Mouse (Mus musculus) erythroblast, adult 5-6 weeks (primary cell): ENCODE measurements around the gene Etfb. TPM values are rescaled to one million over a fixed set of nuclear protein-coding genes. Genes with fewer than 3 reads are reported as not detected.
A peak's percentile ranks its signal among the peaks of the same experiment; 100 is the strongest.

Experiments used
- ATAC-seq: replicated peaks from 2 replicates; pipeline ENCODE4 v1.8.0; 2016; ENCODE audit warnings: moderate number of reproducible peaks, mild to moderate bottlenecking, moderate TSS enrichment, inconsistent platforms; ENCODE audit not compliant: poor library complexity, low FRiP score, severe bottlenecking
- total RNA-seq, 2 experiments: library from RNA; stranded (forward) in 1 of 2; stranded (reverse) in 1 of 2; fragments of 150-400 nt in 1 of 2; fragments of 200-764, 138-1000 nt in 1 of 2; gene quantifications; 2 replicates each; pipeline versions ENCODE4 v1.2.3 to v1.2.4; 2015 to 2017; ENCODE audit warnings: low replicate concordance in 2 of 2

The Etfb gene
- total RNA-seq, 2 experiments from 2014 or later: 38.8 to 73.2 TPM

- peak; percentile 78 for ATAC-seq
Measured at GRCm38 (mm10) chr7:43443126-43443916, 562 bp upstream of the Etfb start.

GRCm38 (mm10) chr7:43447801-43448200 is 3.9 kb downstream of the Etfb start:
- no peak for ATAC-seq

- ATAC-seq: no peak
Measured at GRCm38 (mm10) chr7:43448246-43448645, 4.4 kb downstream of the Etfb start.

DNA sequence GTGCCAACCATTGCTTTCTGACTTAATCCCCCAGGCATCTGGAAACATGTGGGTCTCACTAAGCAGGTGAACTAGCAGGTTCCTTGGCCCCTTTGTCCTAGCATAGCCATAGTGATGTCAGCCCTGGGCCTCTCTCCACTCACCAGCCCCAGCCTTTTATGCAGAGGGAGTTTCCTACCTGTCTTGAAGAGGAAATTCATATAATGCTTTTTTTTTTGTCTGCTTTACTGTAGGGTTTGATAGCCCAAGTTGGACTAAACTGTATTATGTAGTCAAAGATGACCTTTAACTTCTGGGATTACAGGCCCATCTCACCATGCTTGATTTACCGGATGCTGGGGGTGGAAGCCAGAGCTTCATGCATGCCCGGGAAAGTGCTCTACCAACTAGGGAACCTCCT is 5.9 kb downstream of the Etfb start:
- no peak for ATAC-seq

GRCm38 (mm10) chr7:43451726-43452125 is 7.8 kb downstream of the Etfb start:
- ATAC-seq: no peak

DNA sequence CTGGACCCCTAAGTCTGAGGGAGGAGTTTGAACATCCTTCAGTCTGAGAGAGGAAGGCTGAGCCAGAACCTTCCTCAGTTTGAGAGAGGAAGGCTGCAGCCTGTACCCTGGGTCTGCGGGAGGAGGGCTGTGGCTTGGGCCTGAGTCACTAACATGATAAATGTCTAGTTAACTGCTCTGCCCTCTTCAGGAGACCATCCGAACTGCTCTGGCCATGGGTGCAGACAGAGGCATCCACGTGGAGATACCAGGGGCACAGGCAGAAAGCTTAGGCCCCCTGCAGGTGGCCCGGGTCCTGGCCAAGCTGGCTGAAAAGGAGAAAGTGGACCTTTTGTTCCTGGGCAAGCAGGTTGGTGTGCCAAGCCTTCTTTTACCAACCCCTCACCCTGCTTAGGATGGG is 8.7 kb downstream of the Etfb start:
- 0 out of 2 replicates have a peak, but pooled peaks have one; percentile 56 for ATAC-seq

- no peak for ATAC-seq
Measured at GRCm38 (mm10) chr7:43453599-43454355, 9.9 kb downstream of the Etfb start.

GRCm38 (mm10) chr7:43454371-43454770 is 10.5 kb downstream of the Etfb start:
- no peak for ATAC-seq

DNA sequence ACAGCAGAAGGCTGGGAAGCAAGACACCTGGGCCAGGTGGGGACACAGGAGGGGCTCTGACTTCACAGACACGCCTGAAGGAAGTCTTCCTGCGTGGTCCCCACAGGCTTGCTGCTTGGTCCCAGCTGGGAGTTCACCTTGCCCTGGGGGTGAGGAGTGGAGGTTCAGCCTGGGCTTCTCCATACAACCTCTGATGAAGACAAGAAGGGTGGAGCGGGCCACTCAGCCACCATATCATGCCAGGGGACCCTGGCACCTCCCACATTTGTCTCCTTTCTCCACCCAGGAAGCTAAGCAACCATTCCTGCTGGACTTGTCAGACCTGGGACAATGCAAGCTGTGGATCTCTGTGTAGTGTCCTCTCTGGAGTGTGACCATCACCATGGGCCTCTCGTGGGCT is 19.0 kb downstream of the Etfb start, which contains the start of gene Vsig10l:
Gene Vsig10l (plus strand): TSS at position 301 of the 400 bp plus-strand sequence.
- ATAC-seq: no peak

GRCm38 (mm10) chr7:43463976-43464375 is 20.1 kb downstream of the Etfb start:
- ATAC-seq: no peak

- ATAC-seq: no peak
Measured at GRCm38 (mm10) chr7:43464864-43465343, 21.0 kb downstream of the Etfb start.

DNA sequence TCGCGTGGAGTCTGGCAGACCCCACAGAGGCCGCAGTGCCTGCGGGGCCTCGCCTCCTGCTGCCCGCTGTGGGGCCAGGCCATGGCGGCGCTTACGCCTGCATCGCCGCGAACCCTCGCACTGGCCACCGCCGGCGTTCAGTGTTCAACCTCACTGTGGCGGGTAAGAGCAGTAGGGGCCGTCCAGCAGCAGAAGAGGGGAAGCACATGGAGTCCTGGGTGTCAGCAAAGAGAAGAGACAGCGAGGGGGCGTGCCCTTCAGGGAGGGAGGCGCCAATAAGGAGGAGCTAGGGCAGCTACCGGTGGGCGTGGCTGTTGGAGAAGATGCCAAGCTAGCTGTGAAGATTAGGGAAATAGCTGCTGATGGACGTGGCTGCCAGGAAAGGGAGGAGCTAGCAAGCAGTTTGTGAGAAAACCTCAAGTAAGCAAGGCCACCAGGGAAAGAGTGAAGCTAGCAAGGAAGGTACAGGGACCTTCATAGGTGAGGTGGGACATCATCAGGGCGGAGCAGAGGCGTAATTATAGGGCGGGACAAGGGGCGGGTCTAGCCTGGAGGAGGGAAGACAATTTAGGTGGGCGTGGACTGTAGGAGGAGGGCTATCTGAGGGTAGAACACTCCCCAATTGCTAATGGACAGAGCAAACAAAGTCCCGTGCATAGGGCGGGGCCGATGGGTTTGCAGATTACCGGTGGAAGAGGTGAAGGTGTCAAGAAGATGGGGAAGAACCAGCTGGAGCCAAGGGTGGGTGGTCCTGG is 21.6 kb downstream of the Etfb start:
- peak; percentile 90 for ATAC-seq

DNA sequence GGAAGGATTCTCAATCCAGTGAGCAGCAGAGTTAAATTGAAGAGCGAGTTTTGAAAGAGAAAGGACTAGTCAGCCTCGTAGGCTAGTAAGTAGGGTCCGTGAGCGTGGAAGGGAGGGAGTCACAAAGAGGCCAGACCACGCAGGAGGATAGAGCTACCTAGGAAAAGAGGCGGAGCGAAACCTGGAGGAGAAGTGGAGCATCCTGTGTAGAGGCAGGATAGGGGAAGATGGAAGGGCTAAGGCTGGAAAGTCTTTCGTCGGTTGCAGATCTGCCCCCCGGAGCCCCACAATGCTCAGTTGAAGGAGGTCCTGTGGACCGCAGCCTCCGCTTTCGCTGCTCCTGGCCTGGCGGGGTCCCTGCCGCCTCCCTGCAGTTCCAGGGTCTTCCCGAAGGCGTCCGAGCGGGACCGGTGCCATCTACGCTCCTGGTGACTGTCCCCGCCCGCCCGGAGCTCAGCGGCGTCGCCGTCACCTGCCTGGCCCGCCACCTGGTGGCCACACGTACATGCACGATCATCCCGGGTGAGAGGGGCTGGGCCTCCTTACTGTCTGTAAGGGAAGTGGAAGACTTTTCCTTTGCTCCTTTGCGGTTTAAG is 22.3 kb downstream of the Etfb start:
- ATAC-seq: peak; percentile 85

GRCm38 (mm10) chr7:43470373-43470772 is 26.5 kb downstream of the Etfb start:
- no peak for ATAC-seq

- ATAC-seq: no peak
Measured at GRCm38 (mm10) chr7:43475706-43476105, 31.8 kb downstream of the Etfb start.

DNA sequence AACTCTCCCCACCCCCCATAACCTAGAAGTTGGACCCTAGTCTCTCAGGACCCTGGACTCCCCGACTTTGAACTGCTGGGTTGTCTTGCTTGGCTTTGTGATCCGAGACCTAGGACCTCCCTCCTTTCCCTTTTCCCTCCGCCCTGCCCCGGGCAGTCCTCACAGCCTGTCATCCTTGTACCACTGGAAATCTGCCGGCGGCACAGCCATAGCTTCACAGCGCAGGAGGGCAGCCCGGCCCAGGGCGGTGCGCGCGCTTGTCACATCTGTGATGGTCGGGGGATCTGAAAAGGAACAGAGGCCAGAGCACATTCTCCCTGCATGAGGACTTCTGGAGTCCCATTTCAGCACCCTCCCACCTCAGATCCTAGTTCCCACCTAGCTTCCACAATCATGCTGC is 32.5 kb downstream of the Etfb start:
- ATAC-seq: no peak

DNA sequence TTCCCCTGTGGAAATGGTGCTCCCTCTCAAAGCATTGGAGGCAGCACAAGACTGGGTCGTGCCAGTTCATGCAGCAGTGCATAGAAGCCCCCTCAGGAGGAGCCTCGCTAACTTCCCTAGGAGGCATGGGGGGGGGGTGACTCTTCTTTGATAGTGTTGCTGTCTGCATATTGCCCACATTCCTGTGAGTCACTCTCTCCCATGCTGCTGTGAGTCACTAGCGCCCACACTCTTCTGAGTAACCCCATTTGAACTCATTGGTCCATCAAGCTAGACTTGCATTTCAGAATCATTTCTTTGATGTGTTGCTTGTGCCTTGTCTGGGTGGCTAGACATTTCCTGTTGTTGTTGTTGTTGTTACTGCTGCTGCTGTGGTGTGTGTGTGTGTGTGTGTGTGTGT is 37.3 kb downstream of the Etfb start:
- ATAC-seq: no peak

DNA sequence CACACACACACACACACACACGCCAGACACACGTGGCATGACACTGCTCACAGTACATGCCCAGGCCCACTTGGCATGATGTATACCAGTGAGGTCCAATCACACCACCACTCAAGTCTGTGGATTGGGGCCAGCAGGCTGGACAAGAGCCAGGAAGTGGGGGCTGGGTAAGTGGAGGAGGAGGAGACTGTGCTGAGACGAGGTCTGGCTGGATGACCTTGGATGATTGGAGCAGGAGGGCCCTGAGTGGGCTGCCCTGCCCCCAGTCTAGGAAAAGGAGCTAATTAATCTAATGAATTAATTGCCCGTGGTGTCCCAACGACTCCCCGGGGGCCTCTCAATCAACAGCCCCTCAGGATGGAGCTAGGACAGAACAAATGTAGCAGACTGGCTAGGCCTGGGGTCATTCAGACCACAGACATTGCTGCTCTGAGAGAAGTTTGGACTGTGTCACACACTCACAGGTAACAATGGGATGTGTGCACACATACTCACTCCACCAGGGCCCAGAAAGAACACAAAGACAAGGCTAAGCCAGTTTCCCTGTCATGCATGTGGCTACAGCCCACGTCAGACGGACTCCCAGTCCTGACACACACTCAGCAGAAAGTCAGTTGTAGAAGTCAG is 38.3 kb downstream of the Etfb start:
- ATAC-seq: no peak

DNA sequence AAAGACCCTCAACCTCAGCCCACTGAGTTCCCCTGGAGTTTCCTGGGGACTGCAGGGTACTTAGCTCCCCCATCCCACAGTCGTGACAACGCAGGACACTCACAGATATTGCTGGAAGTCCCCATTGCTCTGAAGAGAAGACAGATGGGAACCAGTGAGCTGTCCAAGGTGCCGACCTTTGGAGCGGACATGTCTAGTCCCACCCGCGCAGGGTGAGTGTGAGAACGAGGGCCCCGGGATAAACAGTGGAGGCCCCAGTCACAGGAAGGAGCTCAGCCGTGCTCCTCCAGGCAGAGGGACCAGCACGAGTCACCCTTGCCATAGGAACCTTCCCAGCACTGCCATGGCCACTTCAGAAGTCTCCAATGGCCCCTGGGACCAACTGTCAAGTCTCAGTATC is 39.4 kb downstream of the Etfb start:
- ATAC-seq: no peak
